Mouse (Mus musculus) MEL (cell line): ENCODE data around the gene Frk.

Source experiments
- CTCF ChIP-seq, 3 experiments: IDR thresholded peaks in 2 of 3; conservative IDR thresholded peaks in 1 of 3; 2 replicates each; pipeline ENCODE4 v1.5.1; 2011 to 2012; ENCODE audit warnings: low read length in 3 of 3, low read depth in 2 of 3, mild to moderate bottlenecking in 2 of 3, improper control_type of control experiment in 1 of 3, inconsistent platforms in 1 of 3, mixed read lengths in 1 of 3, moderate library complexity in 1 of 3; ENCODE audit not compliant: control insufficient read depth in 1 of 3, insufficient read depth in 1 of 3, poor library complexity in 1 of 3, severe bottlenecking in 1 of 3
- ELF1 ChIP-seq: IDR thresholded peaks from 2 replicates; pipeline ENCODE4 v1.6.1; 2014; ENCODE audit warnings: low read depth, mild to moderate bottlenecking, inconsistent platforms, low read length, improper control_type of control experiment, moderate library complexity
- EP300 ChIP-seq, 2 experiments: IDR thresholded peaks; 2 replicates each; pipeline ENCODE4 v1.6.1; 2011; ENCODE audit warnings: improper control_type of control experiment in 2 of 2, low read length in 2 of 2, low read depth in 1 of 2, mild to moderate bottlenecking in 1 of 2
- HCFC1 ChIP-seq: IDR thresholded peaks from 2 replicates; pipeline ENCODE4 v1.6.1; 2012; ENCODE audit warnings: low read depth, mild to moderate bottlenecking, inconsistent platforms, low read length, improper control_type of control experiment, moderate library complexity
- MYB ChIP-seq: IDR thresholded peaks from 2 replicates; pipeline ENCODE4 v1.6.1; 2011; ENCODE audit warnings: mild to moderate bottlenecking, low read depth, low read length, improper control_type of control experiment
- NELFE ChIP-seq: IDR thresholded peaks from 2 replicates; pipeline ENCODE4 v1.6.1; 2011; ENCODE audit warnings: low read depth, low read length, improper control_type of control experiment
- POLR2A ChIP-seq, 2 experiments: IDR thresholded peaks; 2 replicates each; pipeline ENCODE4 v1.6.1; 2011 to 2012; ENCODE audit warnings: low read length in 2 of 2, mild to moderate bottlenecking in 2 of 2, control low read depth in 1 of 2, improper control_type of control experiment in 1 of 2, low read depth in 1 of 2, moderate library complexity in 1 of 2; ENCODE audit not compliant: control insufficient read depth in 1 of 2, insufficient read depth in 1 of 2, poor library complexity in 1 of 2
- POLR2AphosphoS5 ChIP-seq: IDR thresholded peaks from 2 replicates; pipeline ENCODE4 v1.6.1; 2012; ENCODE audit warnings: low read depth, borderline replicate concordance, mild to moderate bottlenecking, inconsistent platforms, low read length, moderate library complexity, mixed read lengths
- TAL1 ChIP-seq: IDR thresholded peaks from 2 replicates; pipeline ENCODE4 v1.6.1; 2012; ENCODE audit warnings: mild to moderate bottlenecking, inconsistent platforms, low read length, moderate library complexity, mixed read lengths
- TCF12 ChIP-seq: IDR thresholded peaks from 2 replicates; pipeline ENCODE4 v1.6.1; 2014; ENCODE audit warnings: low read depth, mild to moderate bottlenecking, inconsistent platforms, low read length, improper control_type of control experiment, moderate library complexity
- UBTF ChIP-seq: IDR thresholded peaks from 2 replicates; pipeline ENCODE4 v1.6.1; 2012; ENCODE audit warnings: low read depth, mild to moderate bottlenecking, inconsistent platforms, low read length, improper control_type of control experiment, moderate library complexity, borderline replicate concordance; ENCODE audit not compliant: insufficient read depth
- USF1 ChIP-seq: IDR thresholded peaks from 2 replicates; pipeline ENCODE4 v1.6.1; 2014; ENCODE audit warnings: low read depth, mild to moderate bottlenecking, inconsistent platforms, low read length, improper control_type of control experiment, moderate library complexity

- peak in 1 of 3 experiments; percentile 3; a peak in 2 of 6 replicates for TF ChIP-seq CTCF (IDR thresholded peaks at IDR 0.05 in 2 of 3, conservative IDR thresholded peaks at IDR 0.05 in 1 of 3; ENCODE audit: control insufficient read depth in 1 of 3, insufficient read depth in 1 of 3, low read depth in 2 of 3, low read length in 3 of 3, poor library complexity in 1 of 3, severe bottlenecking in 1 of 3)
- TF ChIP-seq MYB = no peak
- TF ChIP-seq TCF12 = no peak
- TF ChIP-seq NELFE = no peak
- TF ChIP-seq TAL1 = no peak
- no peak for TF ChIP-seq POLR2AphosphoS5
- no peak for TF ChIP-seq ELF1
- TF ChIP-seq UBTF = no peak
- no peak for TF ChIP-seq EP300 (IDR thresholded peaks at IDR 0.05; ENCODE audit: low read depth in 1 of 2, low read length in 2 of 2)
- no peak for TF ChIP-seq USF1
- no peak for TF ChIP-seq HCFC1
- TF ChIP-seq POLR2A (IDR thresholded peaks at IDR 0.05; ENCODE audit: control insufficient read depth in 1 of 2, insufficient read depth in 1 of 2, low read depth in 1 of 2, low read length in 2 of 2, poor library complexity in 1 of 2) = no peak
Measured at GRCm38 (mm10) chr10:34485079-34485478, 1.9 kb downstream of the Frk start.
